Mouse (Mus musculus): ENCODE measurements around the gene Mgat5.
A peak's percentile ranks its signal among the peaks of the same experiment; 100 is the strongest.

The Mgat5 gene

DNA sequence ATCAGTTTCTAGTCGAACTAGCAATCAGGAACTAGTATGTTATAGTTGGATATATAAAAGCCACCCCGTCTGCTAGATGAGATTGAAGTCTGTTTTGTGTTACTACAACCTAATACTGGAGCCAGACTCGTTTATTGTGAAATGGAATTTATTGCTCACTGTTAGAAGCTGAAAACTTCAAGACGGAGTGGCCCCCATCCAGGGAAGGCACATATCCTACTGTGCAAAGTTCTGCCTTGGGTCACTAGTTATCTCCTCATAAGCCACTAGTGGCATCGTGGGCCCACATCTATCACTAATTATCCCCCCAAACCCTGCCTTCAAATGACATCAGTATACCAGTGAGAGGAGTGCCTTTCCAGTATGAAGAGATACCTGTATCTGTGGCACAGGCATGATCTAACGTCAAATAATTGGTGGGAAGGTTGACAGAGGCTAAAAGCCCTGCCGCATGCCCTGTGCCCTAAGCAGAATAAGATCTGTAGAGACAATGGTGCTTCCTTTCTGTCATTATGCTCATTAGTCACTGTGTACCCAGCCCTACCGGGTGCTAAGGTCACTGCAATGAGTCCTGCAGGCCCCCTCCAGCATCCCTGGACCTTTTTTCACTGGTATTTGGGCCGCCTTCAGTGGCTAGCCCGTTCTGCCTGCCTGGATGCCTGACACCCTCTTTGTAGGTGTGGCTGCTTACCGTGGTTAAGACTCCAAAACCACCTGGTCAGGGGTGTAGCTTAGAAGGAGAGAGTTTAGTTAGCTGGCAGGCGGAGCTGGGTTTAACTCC is 191.9 kb downstream of the Mgat5 start:
- DNase-seq, result no peak

GRCm38 (mm10) chr1:127397396-127397795 is 192.6 kb downstream of the Mgat5 start:
- no peak for DNase-seq

DNA sequence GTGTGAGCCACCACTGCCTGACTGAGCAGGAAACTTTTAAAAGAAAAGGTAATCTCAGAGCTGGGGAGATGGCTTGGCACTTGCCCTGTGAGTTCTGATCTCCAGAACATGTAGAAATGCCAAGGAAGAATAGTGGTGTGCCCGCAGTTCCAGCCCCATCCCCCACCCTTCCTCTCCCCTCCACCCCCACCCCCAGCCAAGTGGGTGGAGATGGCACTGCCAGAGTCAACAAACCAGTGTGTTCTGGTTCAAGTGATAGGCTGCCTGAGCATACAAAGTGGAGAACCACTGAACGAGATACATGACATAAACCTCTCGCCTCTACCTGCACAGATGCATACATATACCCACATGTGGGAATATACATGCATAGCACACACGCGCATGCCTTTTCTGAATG is 193.4 kb downstream of the Mgat5 start:
- no peak for DNase-seq

DNA sequence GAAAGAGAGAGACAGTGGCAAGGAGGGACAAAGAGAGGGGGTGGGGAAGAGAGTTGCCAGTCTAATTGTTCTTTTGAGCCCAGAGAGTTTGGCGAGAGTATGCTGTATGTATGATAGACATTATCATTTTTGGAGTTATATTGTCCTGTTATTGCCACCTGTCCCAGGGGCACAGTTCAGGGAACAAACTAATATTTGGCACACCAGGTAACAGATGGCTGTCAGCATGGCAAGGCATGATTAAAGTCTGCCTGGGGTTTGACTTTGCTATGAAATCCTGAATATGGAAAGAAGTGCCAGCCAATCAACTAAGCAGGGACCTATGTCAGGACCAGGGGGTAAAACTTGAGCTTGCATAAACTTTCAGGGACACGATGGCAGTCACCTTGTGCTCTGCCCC is 195.4 kb downstream of the Mgat5 start:
- DNase-seq, result peak; percentile 21

GRCm38 (mm10) chr1:127400666-127401065 is 195.9 kb downstream of the Mgat5 start:
- no peak for DNase-seq

- no peak for DNase-seq
Measured at GRCm38 (mm10) chr1:127404655-127405054, 199.8 kb downstream of the Mgat5 start.

- no peak for DNase-seq
Measured at GRCm38 (mm10) chr1:127408957-127409423, 204.2 kb downstream of the Mgat5 start.

GRCm38 (mm10) chr1:127409512-127409911 is 204.7 kb downstream of the Mgat5 start:
- DNase-seq, result no peak

DNA sequence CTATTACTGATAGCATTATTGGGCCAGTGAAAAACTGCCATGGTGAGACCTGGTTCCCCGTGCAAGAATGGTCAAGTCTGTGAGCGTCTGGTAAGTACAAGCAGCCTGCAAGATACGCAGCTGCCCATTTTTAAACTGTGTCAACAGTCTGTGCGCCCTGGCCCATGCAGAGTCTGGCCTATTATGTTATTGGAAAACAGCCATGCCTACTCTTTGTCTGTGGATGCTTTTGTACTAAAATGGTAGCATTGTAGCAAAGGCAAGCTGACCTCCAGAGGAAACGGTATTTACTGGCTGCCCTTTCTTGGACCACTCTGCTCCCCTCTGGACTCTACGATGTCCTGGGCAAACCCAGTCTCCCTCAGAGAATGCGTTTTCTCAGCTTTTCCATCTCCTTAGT is 209.7 kb downstream of the Mgat5 start:
- peak; percentile 44 for DNase-seq

GRCm38 (mm10) chr1:127415896-127416295 is 211.1 kb downstream of the Mgat5 start:
- DNase-seq, result no peak

GRCm38 (mm10) chr1:127416971-127417370 is 212.2 kb downstream of the Mgat5 start:
- no peak for DNase-seq

GRCm38 (mm10) chr1:127418916-127419575 is 214.2 kb downstream of the Mgat5 start:
- no peak for DNase-seq

DNA sequence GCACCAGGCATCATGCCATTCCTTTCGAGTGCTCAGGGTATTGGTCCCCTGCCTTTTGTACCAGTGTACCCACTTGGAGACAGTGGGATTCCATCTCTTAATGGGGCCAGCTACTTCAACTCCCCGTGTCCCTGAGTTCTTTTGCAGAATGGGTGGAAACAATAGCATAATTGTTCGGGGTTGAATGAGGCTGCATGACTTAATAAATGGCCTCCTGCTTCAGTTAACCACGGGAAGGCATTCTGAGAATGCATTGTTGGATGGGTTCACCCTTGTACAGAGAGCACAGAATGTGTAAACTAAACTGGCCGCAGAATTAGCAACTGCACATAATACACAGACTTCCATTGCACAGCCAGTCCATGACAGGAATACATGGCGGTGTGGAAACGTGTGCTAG is 214.8 kb downstream of the Mgat5 start:
- DNase-seq, result no peak

DNA sequence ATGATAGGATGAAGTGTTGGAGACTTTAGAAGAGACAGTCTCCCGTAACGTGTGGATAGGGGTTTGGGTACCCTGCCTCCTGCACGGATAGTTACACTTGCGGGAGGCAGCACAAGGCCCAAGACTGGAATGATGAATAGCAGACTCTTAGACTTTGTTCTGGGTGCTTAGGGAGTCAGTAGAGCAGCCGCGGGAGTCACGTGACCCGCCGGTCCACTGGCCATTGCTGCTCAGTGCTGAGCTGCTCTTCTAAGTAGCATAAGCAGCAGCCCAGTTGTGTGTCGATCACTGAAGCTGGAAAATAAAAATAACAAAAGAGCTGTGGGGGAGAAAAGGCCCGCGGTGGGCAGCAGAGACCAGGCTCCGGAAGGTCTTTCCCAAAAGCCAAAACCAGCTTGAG is 215.6 kb downstream of the Mgat5 start:
- DNase-seq, result no peak

- no peak for DNase-seq
Measured at GRCm38 (mm10) chr1:127420795-127421194, 216.0 kb downstream of the Mgat5 start.

GRCm38 (mm10) chr1:127422565-127422964 is 217.8 kb downstream of the Mgat5 start:
- peak; percentile 20 for DNase-seq

GRCm38 (mm10) chr1:127425021-127425532 is 220.3 kb downstream of the Mgat5 start:
- DNase-seq, result no peak

GRCm38 (mm10) chr1:127430290-127430689 is 225.5 kb downstream of the Mgat5 start:
- peak; percentile 24 for DNase-seq

GRCm38 (mm10) chr1:127434829-127435228 is 230.0 kb downstream of the Mgat5 start:
- no peak for DNase-seq

DNA sequence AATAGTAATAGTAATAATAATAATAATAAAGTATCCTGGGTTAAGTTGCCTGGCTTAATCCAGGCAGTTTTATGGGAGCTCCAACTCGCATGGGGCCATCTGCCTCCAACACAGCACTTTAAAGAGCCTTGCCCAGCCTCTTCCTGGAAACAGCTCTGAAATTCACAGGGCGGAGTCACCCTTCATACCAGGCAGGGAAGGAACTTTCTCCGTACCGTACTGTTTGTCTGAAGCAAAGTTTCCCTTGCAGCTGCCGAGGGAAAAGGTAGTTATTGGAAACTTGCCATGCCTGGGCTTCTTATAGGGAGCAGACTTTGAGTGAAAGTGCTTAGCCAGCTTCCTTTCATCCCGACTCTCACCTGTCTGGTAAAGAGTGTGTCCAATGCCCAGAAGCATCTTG is 232.3 kb downstream of the Mgat5 start:
- no peak for DNase-seq

DNA sequence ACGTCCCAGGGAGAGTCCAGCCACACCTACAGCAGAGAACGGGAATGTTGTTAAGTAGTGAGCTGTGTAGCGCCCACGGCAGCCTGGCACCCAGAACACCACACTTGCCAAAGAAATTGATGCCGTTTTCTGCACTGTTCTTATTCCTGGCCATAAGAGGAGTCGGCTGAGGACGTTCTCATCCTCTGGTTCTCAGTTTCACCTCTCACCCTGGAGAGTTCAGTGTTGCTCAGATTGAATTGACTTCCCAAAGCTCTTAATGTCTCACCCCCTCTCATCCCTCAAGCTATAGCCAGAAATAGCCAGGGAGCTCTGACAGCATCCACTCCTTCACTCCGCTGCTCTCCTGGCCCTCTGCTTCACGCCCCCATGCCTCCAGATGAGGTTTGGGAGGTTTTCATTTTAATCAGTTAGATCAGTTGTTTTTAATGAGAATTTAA is 234.7 kb downstream of the Mgat5 start:
- no peak for DNase-seq

GRCm38 (mm10) chr1:127441007-127441406 is 236.2 kb downstream of the Mgat5 start:
- no peak for DNase-seq

GRCm38 (mm10) chr1:127441736-127442135 is 236.9 kb downstream of the Mgat5 start:
- DNase-seq, result no peak
